Mouse (Mus musculus) E14TG2a.4 (cell line): Measurements from ENCODE around the gene Pyy.

Experiments used
- CTCF ChIP-seq: conservative IDR thresholded peaks from 2 replicates; pipeline ENCODE4 v1.5.1; 2014; ENCODE audit warnings: low read length
- NANOG ChIP-seq: IDR thresholded peaks from 2 replicates; pipeline ENCODE4 v1.6.1; 2014; ENCODE audit warnings: borderline replicate concordance, low read length, mixed read lengths
- POU5F1 ChIP-seq: IDR thresholded peaks from 2 replicates; pipeline ENCODE4 v1.6.1; 2014; ENCODE audit warnings: low read length, borderline replicate concordance

DNA sequence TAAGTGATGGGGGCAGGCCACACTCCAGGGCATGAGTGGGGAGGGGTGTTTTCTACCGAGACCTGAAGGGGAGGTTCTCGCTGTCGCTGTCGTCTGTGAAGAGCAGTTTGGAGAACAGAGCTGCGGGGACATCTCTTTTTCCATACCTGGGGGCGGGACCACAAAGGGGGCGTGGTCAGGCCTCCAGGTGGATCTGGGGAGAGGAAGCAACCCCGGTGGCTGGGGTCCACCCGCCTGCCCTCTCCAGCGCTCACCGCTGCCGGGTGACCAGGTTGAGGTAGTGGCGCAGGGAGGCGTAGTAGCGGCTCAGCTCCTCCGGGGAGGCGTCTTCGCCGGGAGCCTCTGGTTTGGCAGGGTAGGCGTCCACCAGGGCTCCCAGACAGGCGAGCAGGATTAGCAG, 721 bp downstream of the Pyy start:
- TF ChIP-seq CTCF (no peak), NANOG (no peak), POU5F1 (no peak)
